Mouse (Mus musculus) embryonic facial prominence, embryonic 13.5 days (tissue): ENCODE measurements at regions not wholly inside any gene's neighbourhood (a gene's known extent, or its start where the extent isn't known, plus 50 kb on each side); places are given as distances from the start of the nearest gene placed in this dataset.

Source experiments
- ATAC-seq: fragments of 200-750 bp; cut with Nextera tagmentation; 2 replicates; pipeline ENCODE4 v1.8.0; 2017; ENCODE audit warnings: low read depth; ENCODE audit not compliant: insufficient number of reproducible peaks, insufficient read depth, low FRiP score, low TSS enrichment
- H3K27ac ChIP-seq: fragments of 300-500 bp; sonication (generic); 2 replicates; pipeline ENCODE4 v1.5.1; 2015; ENCODE audit warnings: moderate library complexity, mild to moderate bottlenecking, inconsistent platforms
- H3K27me3 ChIP-seq: fragments of 300-500 bp; sonication (generic); 2 replicates; pipeline ENCODE4 v1.6.1; 2015; ENCODE audit warnings: mild to moderate bottlenecking, inconsistent platforms
- H3K36me3 ChIP-seq: fragments of 300-500 bp; sonication (generic); 2 replicates; pipeline ENCODE4 v1.6.1; 2015; ENCODE audit warnings: mild to moderate bottlenecking, inconsistent platforms
- H3K4me1 ChIP-seq: fragments of 300-500 bp; sonication (generic); 2 replicates; pipeline ENCODE4 v1.6.1; 2015; ENCODE audit warnings: inconsistent platforms
- H3K4me2 ChIP-seq: fragments of 300-500 bp; sonication (generic); 2 replicates; pipeline ENCODE4 v1.6.1; 2015; ENCODE audit warnings: moderate library complexity, mild to moderate bottlenecking, inconsistent platforms
- H3K4me3 ChIP-seq: fragments of 300-500 bp; sonication (generic); 2 replicates; pipeline ENCODE4 v1.5.1; 2015; ENCODE audit warnings: mild to moderate bottlenecking, inconsistent platforms
- H3K9ac ChIP-seq: fragments of 300-500 bp; sonication (generic); 2 replicates; pipeline ENCODE4 v1.6.1; 2015; ENCODE audit warnings: mild to moderate bottlenecking, inconsistent platforms
- H3K9me3 ChIP-seq: fragments of 300-500 bp; sonication (generic); 2 replicates; pipeline ENCODE4 v1.6.1; 2016; ENCODE audit warnings: inconsistent platforms
- WGBS: fragments of 180-500 bp; shearing (Covaris S2); methylation state at CpG from one replicate; pipeline ENCODE4 v1.1.7; 2015; ENCODE audit warnings: mixed read lengths; 5-methylcytosine and 5-hydroxymethylcytosine counted together

DNA sequence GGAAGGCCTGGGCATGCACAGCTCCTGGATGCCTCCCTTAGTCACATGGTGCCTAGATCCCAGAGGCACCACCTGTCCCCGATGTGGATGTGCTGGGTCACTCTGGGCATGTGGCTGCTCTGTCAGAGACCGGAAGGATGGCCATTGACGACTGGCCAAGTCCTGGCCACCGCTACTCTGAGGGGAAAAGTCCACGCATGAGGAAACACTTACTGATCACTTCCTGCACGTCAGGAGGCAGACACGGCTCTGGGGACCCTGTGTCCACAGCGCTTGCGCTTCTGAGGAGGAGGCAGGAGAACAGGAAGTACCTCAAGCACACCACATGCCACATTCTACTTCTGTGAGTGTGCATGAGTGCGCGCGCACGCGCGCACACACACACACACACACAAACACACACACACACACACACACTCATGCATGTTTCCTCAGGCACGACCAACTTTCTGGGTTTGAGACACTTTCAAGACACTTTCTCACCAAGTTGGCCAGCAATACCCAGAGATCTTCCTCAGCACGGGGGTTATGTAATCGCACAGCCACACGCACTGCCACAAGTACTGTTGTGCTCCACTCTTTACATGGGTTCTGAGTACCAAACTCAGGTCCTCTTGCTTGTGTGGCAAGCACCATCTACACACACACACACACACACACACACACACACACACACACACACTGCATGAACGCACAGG lies 85.7 kb upstream of the Tmem189 start:
- H3K27me3 ChIP-seq, result no peaks in the 10 kb centered on the region
- no peak for ATAC-seq
- peaks cover 47% of the 10 kb centered on the region for H3K4me1 ChIP-seq
- no peaks in the 10 kb centered on the region for H3K9me3 ChIP-seq
- 0 out of 2 replicates have a peak overlapping the region, but pooled peaks have one; percentile 1 for H3K9ac ChIP-seq
- no peak overlapping the region for H3K4me3 ChIP-seq
- no peaks in the 10 kb centered on the region for H3K36me3 ChIP-seq
- 58% methylated on average over 20 of the region's 20 CpGs for WGBS
- peak overlapping the region; percentile 76 for H3K27ac ChIP-seq
- H3K4me2 ChIP-seq, result peak overlapping the region; percentile 33

DNA sequence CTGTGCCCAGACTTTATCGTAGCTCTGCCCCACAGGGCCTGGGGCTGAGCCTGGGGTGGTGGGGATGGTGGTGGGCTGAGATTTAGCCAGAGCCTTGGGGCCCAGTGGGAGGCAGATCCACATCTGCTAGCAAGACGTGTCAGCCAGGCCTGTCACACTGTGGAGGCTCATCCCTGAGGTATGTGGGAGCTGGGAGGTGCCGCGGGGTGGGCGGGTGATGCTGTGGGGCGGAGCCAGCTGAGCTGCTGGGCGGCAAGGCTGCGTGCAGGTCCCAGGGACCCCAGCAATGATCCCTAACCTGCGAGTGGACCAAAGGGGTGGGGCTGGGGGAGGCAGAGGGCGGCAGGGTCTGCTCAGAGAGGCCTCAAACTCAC lies 85.2 kb upstream of the Tmem189 start:
- Histone ChIP-seq H3K27me3 (no peaks in the 10 kb centered on the region), H3K36me3 (no peaks in the 10 kb centered on the region), H3K4me1 (peaks cover 47% of the 10 kb centered on the region), H3K9me3 (no peaks in the 10 kb centered on the region), H3K27ac (peak overlapping the region; percentile 76), H3K9ac (0 out of 2 replicates have a peak overlapping the region, but pooled peaks have one; percentile 1), H3K4me2 (peak overlapping the region; percentile 33), H3K4me3 (no peak overlapping the region)
- ATAC-seq, result no peak
- WGBS, result 12% methylated on average over 10 of the region's 10 CpGs

GRCm38 (mm10) chr2:167774166-167774805 lies 84.7 kb upstream of the Tmem189 start:
- Histone ChIP-seq H3K4me3 (no peak overlapping the region), H3K27ac (peak overlapping the region; percentile 76), H3K4me1 (peaks cover 51% of the 10 kb centered on the region), H3K9ac (0 out of 2 replicates have a peak overlapping the region, but pooled peaks have one; percentile 1), H3K4me2 (peak overlapping the region; percentile 33; the same call in 1 of the 2 replicates), H3K27me3 (no peaks in the 10 kb centered on the region), H3K9me3 (no peaks in the 10 kb centered on the region), H3K36me3 (no peaks in the 10 kb centered on the region)
- ATAC-seq, result no peak
- WGBS, result 78% methylated on average over 2 of the region's 2 CpGs

GRCm38 (mm10) chr2:167772834-167773233 lies 83.2 kb upstream of the Tmem189 start:
- no peaks in the 10 kb centered on the region for H3K27me3 ChIP-seq
- H3K4me3 ChIP-seq, result no peak overlapping the region
- no peak overlapping the region for H3K4me2 ChIP-seq
- 93% methylated on average over 5 of the region's 5 CpGs for WGBS
- H3K4me1 ChIP-seq, result peaks cover 41% of the 10 kb centered on the region
- H3K9me3 ChIP-seq, result no peaks in the 10 kb centered on the region
- H3K27ac ChIP-seq, result no peak overlapping the region
- H3K9ac ChIP-seq, result no peak overlapping the region
- no peaks in the 10 kb centered on the region for H3K36me3 ChIP-seq
- ATAC-seq, result no peak

DNA sequence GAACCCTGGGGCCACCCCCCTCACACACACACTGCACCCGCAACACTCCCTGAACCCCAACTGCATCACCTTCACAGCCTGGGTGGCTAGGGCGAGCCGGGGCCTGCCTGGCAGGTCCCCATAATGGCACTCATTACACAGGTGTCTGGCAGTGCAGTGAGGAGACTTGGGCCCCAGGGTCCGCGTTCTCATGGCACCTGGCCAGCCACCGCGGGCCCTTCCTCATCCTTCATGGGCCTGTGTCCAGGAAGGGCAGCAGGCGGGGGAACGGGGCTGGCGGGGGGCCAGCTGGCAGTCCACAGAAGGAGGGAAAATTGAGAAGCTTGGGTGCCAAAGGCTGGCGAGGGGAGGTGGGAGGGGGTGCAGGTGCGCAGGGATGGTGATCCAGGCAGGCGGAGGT lies 78.3 kb upstream of the Tmem189 start:
- Histone ChIP-seq H3K4me3 (no peak overlapping the region), H3K4me1 (peaks cover 20% of the 10 kb centered on the region), H3K27me3 (no peaks in the 10 kb centered on the region), H3K36me3 (no peaks in the 10 kb centered on the region), H3K27ac (no peak overlapping the region), H3K9me3 (no peaks in the 10 kb centered on the region), H3K9ac (no peak overlapping the region), H3K4me2 (no peak overlapping the region)
- peak; percentile 49; the same call in 1 of the 2 replicates for ATAC-seq
- 68% methylated on average over 13 of the region's 13 CpGs for WGBS

- no peak for ATAC-seq
- Histone ChIP-seq H3K27me3 (no peaks in the 10 kb centered on the region), H3K27ac (no peak overlapping the region), H3K36me3 (no peaks in the 10 kb centered on the region), H3K4me2 (no peak overlapping the region), H3K4me3 (no peak overlapping the region), H3K9ac (no peak overlapping the region), H3K4me1 (peaks cover 20% of the 10 kb centered on the region), H3K9me3 (no peaks in the 10 kb centered on the region)
- WGBS, result 80% methylated on average over 8 of the region's 8 CpGs
Measured at GRCm38 (mm10) chr2:167767371-167767770, 77.7 kb upstream of the Tmem189 start.

- Histone ChIP-seq H3K27ac (no peak overlapping the region), H3K36me3 (no peaks in the 10 kb centered on the region), H3K4me1 (peaks cover 32% of the 10 kb centered on the region), H3K4me2 (no peak overlapping the region), H3K27me3 (no peaks in the 10 kb centered on the region), H3K9ac (no peak overlapping the region), H3K4me3 (no peak overlapping the region), H3K9me3 (no peaks in the 10 kb centered on the region)
- ATAC-seq, result no peak
- 75% methylated on average over 6 of the region's 6 CpGs for WGBS
Measured at GRCm38 (mm10) chr2:167765811-167766210, 76.2 kb upstream of the Tmem189 start.

- Histone ChIP-seq H3K27me3 (no peaks in the 10 kb centered on the region), H3K36me3 (no peaks in the 10 kb centered on the region), H3K4me2 (no peak overlapping the region), H3K9me3 (no peaks in the 10 kb centered on the region), H3K4me3 (no peak overlapping the region), H3K4me1 (peaks cover 34% of the 10 kb centered on the region), H3K9ac (0 out of 2 replicates have a peak overlapping the region, but pooled peaks have one; percentile 6), H3K27ac (peak overlapping the region; percentile 16; the same call in 1 of the 2 replicates)
- WGBS, result 50% methylated on average over 22 of the region's 22 CpGs
- peak; percentile 32; the same call in 1 of the 2 replicates for ATAC-seq
Measured at GRCm38 (mm10) chr2:167765072-167765800, 75.6 kb upstream of the Tmem189 start.

GRCm38 (mm10) chr2:167763891-167764410 lies 74.3 kb upstream of the Tmem189 start:
- 84% methylated on average over 7 of the region's 7 CpGs for WGBS
- Histone ChIP-seq H3K4me2 (no peak overlapping the region), H3K4me3 (no peak overlapping the region), H3K9ac (no peak overlapping the region), H3K9me3 (no peaks in the 10 kb centered on the region), H3K4me1 (peaks cover 31% of the 10 kb centered on the region), H3K27me3 (no peaks in the 10 kb centered on the region), H3K36me3 (no peaks in the 10 kb centered on the region), H3K27ac (no peak overlapping the region)
- ATAC-seq, result no peak

GRCm38 (mm10) chr2:167761404-167761936 lies 71.8 kb upstream of the Tmem189 start:
- WGBS, result 66% methylated on average over 17 of the region's 17 CpGs
- peak overlapping the region; percentile 68 for H3K27ac ChIP-seq
- peaks cover 39% of the 10 kb centered on the region for H3K4me1 ChIP-seq
- no peaks in the 10 kb centered on the region for H3K9me3 ChIP-seq
- no peak for ATAC-seq
- H3K27me3 ChIP-seq, result no peaks in the 10 kb centered on the region
- no peak overlapping the region for H3K4me2 ChIP-seq
- H3K4me3 ChIP-seq, result no peak overlapping the region
- H3K36me3 ChIP-seq, result no peaks in the 10 kb centered on the region
- no peak overlapping the region for H3K9ac ChIP-seq

- no peak overlapping the region for H3K4me2 ChIP-seq
- H3K9me3 ChIP-seq, result no peaks in the 10 kb centered on the region
- 73% methylated on average over 13 of the region's 13 CpGs for WGBS
- H3K9ac ChIP-seq, result 0 out of 2 replicates have a peak overlapping the region, but pooled peaks have one; percentile 21
- H3K36me3 ChIP-seq, result no peaks in the 10 kb centered on the region
- no peak for ATAC-seq
- H3K27ac ChIP-seq, result peak overlapping the region; percentile 68; the same call in 1 of the 2 replicates
- no peaks in the 10 kb centered on the region for H3K27me3 ChIP-seq
- H3K4me1 ChIP-seq, result peaks cover 39% of the 10 kb centered on the region
- H3K4me3 ChIP-seq, result no peak overlapping the region
Measured at GRCm38 (mm10) chr2:167760681-167761403, 71.2 kb upstream of the Tmem189 start.
